Mouse (Mus musculus) heart, embryonic 12.5 days (tissue): ENCODE results near the gene Ctdsp1. TPM values are rescaled to one million over a fixed set of nuclear protein-coding genes. Genes with fewer than 3 reads are reported as not detected.

ENCODE experiments used
- ATAC-seq: fragments of 200-750 bp; cut with Nextera tagmentation; 2 replicates; pipeline ENCODE4 v1.8.0; 2017; ENCODE audit warnings: moderate TSS enrichment, moderate library complexity; ENCODE audit not compliant: insufficient number of reproducible peaks, low FRiP score
- H3K27ac ChIP-seq: fragments of 300-500 bp; sonication (generic); 2 replicates; pipeline ENCODE4 v1.5.1; 2016; ENCODE audit warnings: mild to moderate bottlenecking, moderate library complexity; ENCODE audit not compliant: poor library complexity, severe bottlenecking
- H3K27me3 ChIP-seq: fragments of 300-500 bp; sonication (generic); replicated peaks from 2 replicates; pipeline ENCODE4 v1.6.1; 2016; ENCODE audit warnings: mild to moderate bottlenecking, moderate library complexity
- H3K36me3 ChIP-seq: fragments of 300-500 bp; sonication (generic); 2 replicates; pipeline ENCODE4 v1.6.1; 2016; ENCODE audit warnings: mild to moderate bottlenecking, moderate library complexity
- H3K4me1 ChIP-seq: fragments of 300-500 bp; sonication (generic); replicated peaks from 2 replicates; pipeline ENCODE4 v1.6.1; 2016; ENCODE audit warnings: mild to moderate bottlenecking
- H3K4me2 ChIP-seq: fragments of 300-500 bp; sonication (generic); 2 replicates; pipeline ENCODE4 v1.6.1; 2016; ENCODE audit warnings: mild to moderate bottlenecking, moderate library complexity
- H3K4me3 ChIP-seq: fragments of 300-500 bp; sonication (generic); 2 replicates; pipeline ENCODE4 v1.5.1; 2016; ENCODE audit warnings: mild to moderate bottlenecking
- H3K9ac ChIP-seq: fragments of 300-500 bp; sonication (generic); 2 replicates; pipeline ENCODE4 v1.6.1; 2016; ENCODE audit warnings: mild to moderate bottlenecking, moderate library complexity
- H3K9me3 ChIP-seq: fragments of 300-500 bp; sonication (generic); replicated peaks from 2 replicates; pipeline ENCODE4 v1.6.1; 2016; ENCODE audit warnings: mild to moderate bottlenecking, moderate library complexity
- WGBS: fragments of 180-500 bp; shearing (Covaris S2); methylation state at CpG from one replicate; pipeline ENCODE4 v1.1.7; 2016; 5-methylcytosine and 5-hydroxymethylcytosine counted together
- polyA plus RNA-seq: library from polyadenylated mRNA; unstranded; fragments of >200 nt; fragmentation: Nextera tagmentation; extraction: Ambion mirVana; gene quantifications from 2 replicates; pipeline ENCODE4 v1.2.1, GENCODE M21; 2016

Gene Ctdsp1
- polyA plus RNA-seq, 1 experiment from 2014 or later: 55.9 TPM

GRCm38 (mm10) chr1:74380484-74380883 is 10.8 kb upstream of the Ctdsp1 start:
- H3K4me2 ChIP-seq: no peak overlapping the region
- H3K27ac ChIP-seq: no peak overlapping the region
- no peaks in the 10 kb centered on the region for H3K36me3 ChIP-seq
- H3K9me3 ChIP-seq: no peaks in the 10 kb centered on the region
- no peak for ATAC-seq
- H3K9ac ChIP-seq: no peak overlapping the region
- 80% methylated on average over 5 of the region's 5 CpGs for WGBS
- no peak overlapping the region for H3K4me3 ChIP-seq
- no peaks in the 10 kb centered on the region for H3K27me3 ChIP-seq
- no peaks in the 10 kb centered on the region; the same call in 1 of the 2 replicates for H3K4me1 ChIP-seq

- 81% methylated on average over 10 of the region's 10 CpGs for WGBS
- Histone ChIP-seq H3K36me3 (no peaks in the 10 kb centered on the region), H3K4me1 (no peaks in the 10 kb centered on the region), H3K4me2 (no peak overlapping the region), H3K27me3 (no peaks in the 10 kb centered on the region), H3K9ac (no peak overlapping the region), H3K9me3 (no peaks in the 10 kb centered on the region), H3K27ac (no peak overlapping the region), H3K4me3 (no peak overlapping the region)
- no peak for ATAC-seq
These were observed 9.7 kb upstream of the Ctdsp1 start for GRCm38 (mm10) chr1:74381588-74382021.

GRCm38 (mm10) chr1:74383385-74383784 is 7.9 kb upstream of the Ctdsp1 start:
- H3K36me3 ChIP-seq: no peaks in the 10 kb centered on the region
- 84% methylated on average over 13 of the region's 13 CpGs for whole genome bisulfite sequencing
- H3K4me1 ChIP-seq: peaks cover 11% of the 10 kb centered on the region; the same call in 1 of the 2 replicates
- no peaks in the 10 kb centered on the region for H3K27me3 ChIP-seq
- no peak for ATAC-seq
- no peak overlapping the region for H3K27ac ChIP-seq
- H3K9me3 ChIP-seq: no peaks in the 10 kb centered on the region
- H3K9ac ChIP-seq: no peak overlapping the region
- H3K4me3 ChIP-seq: no peak overlapping the region
- H3K4me2 ChIP-seq: no peak overlapping the region

- H3K4me1 ChIP-seq: peaks cover 15% of the 10 kb centered on the region
- no peak overlapping the region for H3K4me3 ChIP-seq
- no peaks in the 10 kb centered on the region for H3K27me3 ChIP-seq
- H3K4me2 ChIP-seq: no peak overlapping the region
- no peaks in the 10 kb centered on the region for H3K36me3 ChIP-seq
- H3K9me3 ChIP-seq: no peaks in the 10 kb centered on the region
- WGBS: 82% methylated on average over 8 of the region's 8 CpGs
- no peak overlapping the region for H3K9ac ChIP-seq
- no peak for ATAC-seq
- no peak overlapping the region for H3K27ac ChIP-seq
These were observed 6.8 kb upstream of the Ctdsp1 start for GRCm38 (mm10) chr1:74384525-74384924.

GRCm38 (mm10) chr1:74385064-74385463 is 6.2 kb upstream of the Ctdsp1 start:
- Histone ChIP-seq H3K4me2 (no peak overlapping the region), H3K4me1 (peaks cover 21% of the 10 kb centered on the region), H3K9me3 (no peaks in the 10 kb centered on the region), H3K36me3 (no peaks in the 10 kb centered on the region), H3K4me3 (no peak overlapping the region), H3K9ac (no peak overlapping the region), H3K27ac (no peak overlapping the region), H3K27me3 (no peaks in the 10 kb centered on the region)
- ATAC-seq: no peak
- WGBS: 84% methylated on average over 10 of the region's 10 CpGs

GRCm38 (mm10) chr1:74385531-74385930 is 5.8 kb upstream of the Ctdsp1 start:
- Histone ChIP-seq H3K4me2 (no peak overlapping the region), H3K9ac (no peak overlapping the region), H3K27ac (no peak overlapping the region), H3K27me3 (no peaks in the 10 kb centered on the region), H3K36me3 (no peaks in the 10 kb centered on the region), H3K4me1 (peaks cover 25% of the 10 kb centered on the region), H3K4me3 (no peak overlapping the region), H3K9me3 (no peaks in the 10 kb centered on the region)
- ATAC-seq: no peak
- 73% methylated on average over 8 of the region's 8 CpGs for WGBS

GRCm38 (mm10) chr1:74386363-74386713 is 5.0 kb upstream of the Ctdsp1 start:
- 46% methylated on average over 7 of the region's 10 CpGs for WGBS
- Histone ChIP-seq H3K27me3 (no peaks in the 10 kb centered on the region), H3K36me3 (no peaks in the 10 kb centered on the region), H3K27ac (peak overlapping the region; percentile 97), H3K4me2 (peak overlapping the region; percentile 72), H3K9ac (peak overlapping the region; percentile 76), H3K4me1 (peaks cover 30% of the 10 kb centered on the region), H3K9me3 (no peaks in the 10 kb centered on the region), H3K4me3 (peak overlapping the region; percentile 54)
- no peak for ATAC-seq

GRCm38 (mm10) chr1:74386714-74387385 is 4.5 kb upstream of the Ctdsp1 start:
- Histone ChIP-seq H3K27me3 (no peaks in the 10 kb centered on the region), H3K27ac (peak overlapping the region; percentile 97), H3K4me2 (peak overlapping the region; percentile 72), H3K9me3 (no peaks in the 10 kb centered on the region), H3K36me3 (no peaks in the 10 kb centered on the region), H3K4me1 (peaks cover 30% of the 10 kb centered on the region), H3K9ac (peak overlapping the region; percentile 76), H3K4me3 (peak overlapping the region; percentile 54)
- ATAC-seq: peak; percentile 86
- WGBS: under 1% methylated on average over 26 of the region's 26 CpGs

GRCm38 (mm10) chr1:74387386-74387988 is 3.8 kb upstream of the Ctdsp1 start:
- Histone ChIP-seq H3K27ac (peak overlapping the region; percentile 97), H3K9ac (peak overlapping the region; percentile 76), H3K36me3 (no peaks in the 10 kb centered on the region), H3K9me3 (no peaks in the 10 kb centered on the region), H3K4me1 (peaks cover 30% of the 10 kb centered on the region), H3K4me2 (peak overlapping the region; percentile 72), H3K4me3 (peak overlapping the region; percentile 54), H3K27me3 (no peaks in the 10 kb centered on the region)
- ATAC-seq: no peak
- 54% methylated on average over 15 of the region's 15 CpGs for WGBS

GRCm38 (mm10) chr1:74388398-74388920 is 2.9 kb upstream of the Ctdsp1 start:
- Histone ChIP-seq H3K9ac (no peak overlapping the region), H3K9me3 (no peaks in the 10 kb centered on the region), H3K4me2 (no peak overlapping the region), H3K27ac (no peak overlapping the region), H3K4me3 (no peak overlapping the region), H3K4me1 (peaks cover 39% of the 10 kb centered on the region), H3K36me3 (peaks cover 2% of the 10 kb centered on the region), H3K27me3 (no peaks in the 10 kb centered on the region)
- no peak for ATAC-seq
- 82% methylated on average over 7 of the region's 7 CpGs for WGBS

GRCm38 (mm10) chr1:74389831-74390286 is 1.4 kb upstream of the Ctdsp1 start:
- no peaks in the 10 kb centered on the region for H3K27me3 ChIP-seq
- no peaks in the 10 kb centered on the region for H3K9me3 ChIP-seq
- peak overlapping the region; percentile 50 for H3K9ac ChIP-seq
- H3K4me2 ChIP-seq: peak overlapping the region; percentile 99
- WGBS: 2% methylated on average over 29 of the region's 29 CpGs
- no peak for ATAC-seq
- peaks cover 48% of the 10 kb centered on the region for H3K4me1 ChIP-seq
- H3K27ac ChIP-seq: peak overlapping the region; percentile 100
- H3K4me3 ChIP-seq: peak overlapping the region; percentile 98
- H3K36me3 ChIP-seq: peaks cover 16% of the 10 kb centered on the region
